Mouse (Mus musculus) myocyte (in vitro differentiated cells): ENCODE measurements around the gene Adamts9. TPM values are rescaled to one million over a fixed set of nuclear protein-coding genes. Genes with fewer than 3 reads are reported as not detected.

ENCODE experiments used
- H3K27me3 ChIP-seq: one replicate; pipeline ENCODE4 v1.6.1; 2011; ENCODE audit not compliant: control insufficient read depth, insufficient read depth, insufficient read length
- H3K36me3 ChIP-seq: one replicate; pipeline ENCODE4 v1.6.1; 2011; ENCODE audit not compliant: control insufficient read depth, insufficient read depth
- H3K4me2 ChIP-seq: one replicate; pipeline ENCODE4 v1.6.1; 2011; ENCODE audit warnings: low read depth, control low read depth
- H3K4me3 ChIP-seq: one replicate; pipeline ENCODE4 v1.5.1; 2011; ENCODE audit warnings: mild to moderate bottlenecking, control low read depth, moderate library complexity
- H3K79me2 ChIP-seq: one replicate; pipeline ENCODE4 v1.6.1; 2011; ENCODE audit not compliant: control insufficient read depth, insufficient read depth
- H3ac ChIP-seq: one replicate; pipeline ENCODE4 v1.6.1; 2011; ENCODE audit not compliant: control insufficient read depth, insufficient read length
- CEBPB ChIP-seq: IDR thresholded peaks from 2 replicates; pipeline ENCODE4 v1.6.1; 2011; ENCODE audit warnings: mild to moderate bottlenecking, moderate library complexity; ENCODE audit not compliant: poor library complexity, insufficient read depth, severe bottlenecking
- E2F4 ChIP-seq: IDR thresholded peaks from one replicate; pipeline ENCODE4 v1.6.1; 2011; ENCODE audit warnings: mild to moderate bottlenecking, control low read depth, moderate library complexity; ENCODE audit not compliant: insufficient read depth
- MAX ChIP-seq: IDR thresholded peaks from one replicate; pipeline ENCODE4 v1.6.1; 2011; ENCODE audit warnings: low read depth, mild to moderate bottlenecking, control low read depth
- MYOD1 ChIP-seq, 3 experiments: IDR thresholded peaks; one replicate each; pipeline ENCODE4 v1.6.1; 2011; ENCODE audit warnings: control low read depth in 2 of 3, low read depth in 2 of 3, mild to moderate bottlenecking in 2 of 3, moderate library complexity in 1 of 3; ENCODE audit not compliant: insufficient read length in 2 of 3, control insufficient read depth in 1 of 3
- MYOG ChIP-seq, 3 experiments: IDR thresholded peaks; one replicate each; pipeline ENCODE4 v1.6.1; 2011; ENCODE audit warnings: control low read depth in 2 of 3, low read depth in 2 of 3, mild to moderate bottlenecking in 2 of 3; ENCODE audit not compliant: insufficient read length in 2 of 3, control insufficient read depth in 1 of 3, insufficient read depth in 1 of 3
- POLR2A ChIP-seq: IDR thresholded peaks from one replicate; pipeline ENCODE4 v1.6.1; 2011; ENCODE audit warnings: low read depth, mild to moderate bottlenecking, control low read depth, moderate library complexity; ENCODE audit not compliant: insufficient read length
- POLR2AphosphoS2 ChIP-seq: IDR thresholded peaks from one replicate; pipeline ENCODE4 v1.6.1; 2011; ENCODE audit warnings: low read depth, control low read depth; ENCODE audit not compliant: insufficient read length
- REST ChIP-seq: IDR thresholded peaks from one replicate; pipeline ENCODE4 v1.6.1; 2011; ENCODE audit warnings: mild to moderate bottlenecking, control low read depth, moderate library complexity; ENCODE audit not compliant: insufficient read depth, insufficient read length
- SRF ChIP-seq: IDR thresholded peaks from one replicate; pipeline ENCODE4 v1.6.1; 2011; ENCODE audit warnings: low read depth; ENCODE audit not compliant: control insufficient read depth, insufficient read length
- TCF12 ChIP-seq: IDR thresholded peaks from one replicate; pipeline ENCODE4 v1.6.1; 2011; ENCODE audit warnings: mild to moderate bottlenecking, control low read depth; ENCODE audit not compliant: poor library complexity, insufficient read depth, severe bottlenecking
- TCF3 ChIP-seq: IDR thresholded peaks from one replicate; pipeline ENCODE4 v1.6.1; 2011; ENCODE audit warnings: low read depth, control low read depth; ENCODE audit not compliant: insufficient read length
- USF1 ChIP-seq: IDR thresholded peaks from one replicate; pipeline ENCODE4 v1.6.1; 2011; ENCODE audit warnings: low read depth, mild to moderate bottlenecking, control low read depth, moderate library complexity
- polyA plus RNA-seq: library from polyadenylated mRNA; unstranded; fragments of >200 nt; fragmentation: generic; extraction: Trizol; gene quantifications from one replicate; pipeline ENCODE4 v1.2.1, GENCODE M21; 2012; ENCODE audit warnings: missing spikeins

Adamts9 gene
- polyA plus RNA-seq, 1 experiment = 0.04 TPM

DNA sequence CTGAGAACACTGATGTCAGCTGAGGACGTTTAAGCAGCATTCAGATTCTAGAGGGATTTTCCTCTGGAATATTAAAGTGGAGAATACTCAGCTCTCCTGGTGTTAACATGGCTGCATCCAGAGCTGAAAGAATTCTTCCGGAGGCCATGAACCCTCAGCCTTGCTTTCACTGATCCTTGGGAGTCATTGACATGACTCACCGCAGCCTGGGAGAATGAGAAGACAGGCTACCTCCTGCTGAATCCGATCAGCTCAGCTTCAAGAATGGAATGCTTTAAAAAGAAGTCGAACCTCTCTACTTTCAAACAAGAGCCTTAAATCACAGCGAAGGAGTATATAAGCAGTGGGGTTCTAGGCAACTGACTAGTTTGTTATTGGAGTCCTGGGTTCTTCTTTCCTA, 121.3 kb downstream of the Adamts9 start:
- Histone ChIP-seq H3K36me3 (no peaks in the 10 kb centered on the region), H3K27me3 (no peaks in the 10 kb centered on the region), H3K79me2 (no peaks in the 10 kb centered on the region), H3K4me3 (no peak overlapping the region), H3ac (no peak overlapping the region), H3K4me2 (no peak overlapping the region)
- TF ChIP-seq MYOG (IDR thresholded peaks at IDR 0.05; ENCODE audit: control insufficient read depth in 1 of 3, insufficient read depth in 1 of 3, insufficient read length in 2 of 3, low read depth in 2 of 3) = no peak
- no peak for TF ChIP-seq MYOD1 (IDR thresholded peaks at IDR 0.05; ENCODE audit: control insufficient read depth in 1 of 3, insufficient read length in 2 of 3, low read depth in 2 of 3)
- no peak for TF ChIP-seq USF1
- no peak for TF ChIP-seq POLR2AphosphoS2
- no peak for TF ChIP-seq MAX
- no peak for TF ChIP-seq E2F4
- no peak for TF ChIP-seq TCF12
- no peak for TF ChIP-seq REST
- no peak for TF ChIP-seq POLR2A
- TF ChIP-seq TCF3 = no peak
- no peak for TF ChIP-seq SRF
- TF ChIP-seq CEBPB = no peak

GRCm38 (mm10) chr6:92821606-92822005, 121.7 kb downstream of the Adamts9 start:
- H3K79me2 ChIP-seq = no peaks in the 10 kb centered on the region
- H3ac ChIP-seq = no peak overlapping the region
- H3K36me3 ChIP-seq = no peaks in the 10 kb centered on the region
- no peak overlapping the region for H3K4me3 ChIP-seq
- H3K27me3 ChIP-seq = no peaks in the 10 kb centered on the region
- TF ChIP-seq TCF3 = no peak
- TF ChIP-seq MYOD1 (IDR thresholded peaks at IDR 0.05; ENCODE audit: control insufficient read depth in 1 of 3, insufficient read length in 2 of 3, low read depth in 2 of 3) = no peak
- no peak for TF ChIP-seq MAX
- no peak for TF ChIP-seq CEBPB
- no peak for TF ChIP-seq POLR2AphosphoS2
- no peak for TF ChIP-seq SRF
- no peak for TF ChIP-seq REST
- TF ChIP-seq TCF12 = no peak
- TF ChIP-seq USF1 = no peak
- no peak for TF ChIP-seq MYOG (IDR thresholded peaks at IDR 0.05; ENCODE audit: control insufficient read depth in 1 of 3, insufficient read depth in 1 of 3, insufficient read length in 2 of 3, low read depth in 2 of 3)
- TF ChIP-seq POLR2A = no peak
- no peak for TF ChIP-seq E2F4
- H3K4me2 ChIP-seq = no peak overlapping the region

GRCm38 (mm10) chr6:92817661-92818060, 125.6 kb downstream of the Adamts9 start:
- no peaks in the 10 kb centered on the region for H3K27me3 ChIP-seq
- H3K4me2 ChIP-seq = no peak overlapping the region
- no peak overlapping the region for H3ac ChIP-seq
- no peaks in the 10 kb centered on the region for H3K36me3 ChIP-seq
- no peak overlapping the region for H3K4me3 ChIP-seq
- TF ChIP-seq POLR2AphosphoS2 (no peak), REST (no peak), TCF3 (no peak), TCF12 (no peak), E2F4 (no peak), MYOD1 (IDR thresholded peaks at IDR 0.05; ENCODE audit: control insufficient read depth in 1 of 3, insufficient read length in 2 of 3, low read depth in 2 of 3) (no peak)
- H3K79me2 ChIP-seq = no peaks in the 10 kb centered on the region

- Histone ChIP-seq H3ac (no peak within 1 kb of the TSS), H3K79me2 (no peaks in the 10 kb centered on the region), H3K27me3 (no peaks in the 10 kb centered on the region), H3K4me3 (no peak within 1 kb of the TSS), H3K4me2 (no peak within 1 kb of the TSS), H3K36me3 (no peaks in the 10 kb centered on the region)
- no peak for TF ChIP-seq CEBPB
- no peak for TF ChIP-seq REST
- TF ChIP-seq MYOG (IDR thresholded peaks at IDR 0.05; ENCODE audit: control insufficient read depth in 1 of 3, insufficient read depth in 1 of 3, insufficient read length in 2 of 3, low read depth in 2 of 3) = no peak
- TF ChIP-seq USF1 = no peak
- TF ChIP-seq MYOD1 (IDR thresholded peaks at IDR 0.05; ENCODE audit: control insufficient read depth in 1 of 3, insufficient read length in 2 of 3, low read depth in 2 of 3) = no peak
- TF ChIP-seq E2F4 = no peak
- TF ChIP-seq MAX = no peak
- TF ChIP-seq POLR2AphosphoS2 = no peak
- TF ChIP-seq TCF3 = no peak
- TF ChIP-seq TCF12 = no peak
- TF ChIP-seq POLR2A = no peak
- TF ChIP-seq SRF = no peak
Observed at GRCm38 (mm10) chr6:92816311-92816751, 127.0 kb downstream of the Adamts9 start, which contains the start of gene A730049H05Rik. A730049H05Rik (plus strand) TSS chr6:92816478.
